Mouse (Mus musculus) hindbrain, embryonic 11.5 days (tissue): ENCODE measurements around the gene Eef1a2. TPM values are rescaled to one million over a fixed set of nuclear protein-coding genes. Genes with fewer than 3 reads are reported as not detected.

Experiments
- ATAC-seq: fragments of 200-750 bp; cut with Nextera tagmentation; 2 replicates; pipeline ENCODE4 v1.8.0; 2017; ENCODE audit warnings: mild to moderate bottlenecking, moderate TSS enrichment, moderate library complexity; ENCODE audit not compliant: low FRiP score
- DNase-seq: peaks from one replicate; pipeline ENCODE4 v3.0.0-alpha.2; 2015; ENCODE audit warnings: low spot score
- H3K27ac ChIP-seq: fragments of 300-500 bp; sonication (generic); 2 replicates; pipeline ENCODE4 v1.5.1; 2014; ENCODE audit warnings: mild to moderate bottlenecking, low read depth, low read length
- H3K27me3 ChIP-seq: fragments of 300-500 bp; sonication (generic); 2 replicates; pipeline ENCODE4 v1.6.1; 2014; ENCODE audit warnings: mild to moderate bottlenecking, low read length, moderate library complexity, mixed read lengths; ENCODE audit not compliant: control insufficient read depth, insufficient read depth
- H3K36me3 ChIP-seq: fragments of 300-500 bp; sonication (generic); 2 replicates; pipeline ENCODE4 v1.6.1; 2014; ENCODE audit warnings: mild to moderate bottlenecking, low read length, moderate library complexity, mixed read lengths; ENCODE audit not compliant: control insufficient read depth, insufficient read depth
- H3K4me1 ChIP-seq: fragments of 300-500 bp; sonication (generic); replicated peaks from 2 replicates; pipeline ENCODE4 v1.6.1; 2014; ENCODE audit warnings: low read length, mixed read lengths; ENCODE audit not compliant: control insufficient read depth, insufficient read depth
- H3K4me2 ChIP-seq: fragments of 300-500 bp; sonication (generic); replicated peaks from 2 replicates; pipeline ENCODE4 v1.6.1; 2014; ENCODE audit warnings: mild to moderate bottlenecking, low read depth, low read length
- H3K4me3 ChIP-seq: fragments of 300-500 bp; sonication (generic); 2 replicates; pipeline ENCODE4 v1.5.1; 2014; ENCODE audit warnings: low read depth, low read length
- H3K9ac ChIP-seq: fragments of 300-500 bp; sonication (generic); 2 replicates; pipeline ENCODE4 v1.6.1; 2014; ENCODE audit warnings: low read depth, low read length
- H3K9me3 ChIP-seq: fragments of 300-500 bp; sonication (generic); 2 replicates; pipeline ENCODE4 v1.6.1; 2016; ENCODE audit warnings: low read length; ENCODE audit not compliant: control insufficient read depth
- WGBS: fragments of 180-500 bp; shearing (Covaris S2); extraction: QIAGEN DNeasy Blood & Tissue Kit; methylation state at CpG from one replicate; pipeline ENCODE4 v1.1.7; 2014; 5-methylcytosine and 5-hydroxymethylcytosine counted together
- polyA plus RNA-seq: library from polyadenylated mRNA; unstranded; fragments of >200 nt; fragmentation: Nextera tagmentation; extraction: Ambion mirVana; gene quantifications from 2 replicates; pipeline ENCODE4 v1.2.1, GENCODE M21; 2014

The Eef1a2 gene
- polyA plus RNA-seq, 1 experiment from 2014 or later, result 1.5 TPM

- ATAC-seq, result no peak
- no peak for DNase-seq
- H3K9ac ChIP-seq, result no peak overlapping the region
- WGBS, result 88% methylated on average over 8 of the region's 8 CpGs
- no peaks in the 10 kb centered on the region for H3K9me3 ChIP-seq
- H3K27ac ChIP-seq, result no peak overlapping the region
- H3K4me2 ChIP-seq, result no peak overlapping the region
- H3K36me3 ChIP-seq, result no peaks in the 10 kb centered on the region
- no peaks in the 10 kb centered on the region; the same call in none of the 2 replicates for H3K4me1 ChIP-seq
- no peak overlapping the region for H3K4me3 ChIP-seq
- peaks cover 21% of the 10 kb centered on the region for H3K27me3 ChIP-seq
Measured at GRCm38 (mm10) chr2:181154831-181155415, 1.9 kb downstream of the Eef1a2 start.

- no peak for ATAC-seq
- no peak overlapping the region for H3K4me3 ChIP-seq
- H3K9ac ChIP-seq, result no peak overlapping the region
- H3K4me2 ChIP-seq, result no peak overlapping the region
- no peaks in the 10 kb centered on the region for H3K9me3 ChIP-seq
- H3K27me3 ChIP-seq, result peaks cover 23% of the 10 kb centered on the region
- no peak overlapping the region for H3K27ac ChIP-seq
- no peaks in the 10 kb centered on the region; the same call in 1 of the 2 replicates for H3K4me1 ChIP-seq
- H3K36me3 ChIP-seq, result no peaks in the 10 kb centered on the region
- WGBS, result 92% methylated on average over 3 of the region's 3 CpGs
- no peak for DNase-seq
Measured at GRCm38 (mm10) chr2:181154361-181154760, 2.5 kb downstream of the Eef1a2 start.

GRCm38 (mm10) chr2:181153837-181154236 is 3.0 kb downstream of the Eef1a2 start:
- Histone ChIP-seq H3K4me2 (no peak overlapping the region), H3K36me3 (no peaks in the 10 kb centered on the region), H3K27ac (no peak overlapping the region), H3K9me3 (no peaks in the 10 kb centered on the region), H3K4me1 (no peaks in the 10 kb centered on the region), H3K9ac (no peak overlapping the region), H3K27me3 (peaks cover 27% of the 10 kb centered on the region), H3K4me3 (no peak overlapping the region)
- ATAC-seq (no peak), DNase-seq (peak; percentile 38)
- WGBS, result 13% methylated on average over 1 of the region's 1 CpGs

GRCm38 (mm10) chr2:181153131-181153530 is 3.7 kb downstream of the Eef1a2 start:
- H3K4me3 ChIP-seq, result no peak overlapping the region
- H3K4me2 ChIP-seq, result no peak overlapping the region
- ATAC-seq (no peak), DNase-seq (no peak)
- H3K27me3 ChIP-seq, result peaks cover 31% of the 10 kb centered on the region
- no peak overlapping the region for H3K9ac ChIP-seq
- no peaks in the 10 kb centered on the region for H3K9me3 ChIP-seq
- H3K4me1 ChIP-seq, result no peaks in the 10 kb centered on the region
- WGBS, result 100% methylated on average over 1 of the region's 1 CpGs
- no peak overlapping the region for H3K27ac ChIP-seq
- no peaks in the 10 kb centered on the region for H3K36me3 ChIP-seq

- no peak for DNase-seq
- no peaks in the 10 kb centered on the region for H3K9me3 ChIP-seq
- no peaks in the 10 kb centered on the region for H3K36me3 ChIP-seq
- H3K4me3 ChIP-seq, result no peak overlapping the region
- H3K9ac ChIP-seq, result no peak overlapping the region
- no peak overlapping the region for H3K27ac ChIP-seq
- H3K4me2 ChIP-seq, result no peak overlapping the region
- 91% methylated on average over 17 of the region's 17 CpGs for WGBS
- peaks cover 31% of the 10 kb centered on the region for H3K27me3 ChIP-seq
- no peak for ATAC-seq
- no peaks in the 10 kb centered on the region for H3K4me1 ChIP-seq
Measured at GRCm38 (mm10) chr2:181152701-181153100, 4.1 kb downstream of the Eef1a2 start.

- Histone ChIP-seq H3K9ac (no peak overlapping the region), H3K27me3 (peaks cover 23% of the 10 kb centered on the region), H3K9me3 (no peaks in the 10 kb centered on the region), H3K27ac (no peak overlapping the region), H3K4me3 (no peak overlapping the region), H3K4me1 (no peaks in the 10 kb centered on the region), H3K4me2 (no peak overlapping the region), H3K36me3 (no peaks in the 10 kb centered on the region)
- ATAC-seq (no peak), DNase-seq (no peak)
- WGBS, result 69% methylated on average over 6 of the region's 6 CpGs
Measured at GRCm38 (mm10) chr2:181150281-181150680, 6.5 kb downstream of the Eef1a2 start.

- H3K27me3 ChIP-seq, result peaks cover 19% of the 10 kb centered on the region; the same call in 1 of the 2 replicates
- H3K36me3 ChIP-seq, result no peaks in the 10 kb centered on the region
- ATAC-seq (no peak), DNase-seq (peak; percentile 10)
- H3K27ac ChIP-seq, result no peak overlapping the region
- H3K9ac ChIP-seq, result peak overlapping the region; percentile 59; the same call in 1 of the 2 replicates
- peak overlapping the region; percentile 40 for H3K4me3 ChIP-seq
- WGBS, result 29% methylated on average over 31 of the region's 31 CpGs
- H3K4me1 ChIP-seq, result no peaks in the 10 kb centered on the region
- peak overlapping the region; percentile 86 for H3K4me2 ChIP-seq
- no peaks in the 10 kb centered on the region for H3K9me3 ChIP-seq
Measured at GRCm38 (mm10) chr2:181148318-181148955, 8.4 kb downstream of the Eef1a2 start.

- Histone ChIP-seq H3K4me3 (peak overlapping the region; percentile 40), H3K9me3 (no peaks in the 10 kb centered on the region), H3K36me3 (no peaks in the 10 kb centered on the region), H3K4me2 (peak overlapping the region; percentile 86), H3K27ac (no peak overlapping the region), H3K4me1 (no peaks in the 10 kb centered on the region), H3K9ac (peak overlapping the region; percentile 59), H3K27me3 (peaks cover 18% of the 10 kb centered on the region; the same call in 1 of the 2 replicates)
- peak; percentile 72 for ATAC-seq
- WGBS, result under 1% methylated on average over 53 of the region's 61 CpGs
- DNase-seq, result peak; percentile 47
Measured at GRCm38 (mm10) chr2:181147546-181148317, 9.1 kb downstream of the Eef1a2 start.
